Mouse (Mus musculus): ENCODE data around the gene Slk. TPM values are rescaled to one million over a fixed set of nuclear protein-coding genes. Genes with fewer than 3 reads are reported as not detected.

Slk gene
- polyA plus RNA-seq, 1 experiment from 2014 or later, result 6.9 TPM

GRCm38 (mm10) chr19:47659765-47660408, 80.4 kb downstream of the Slk start:
- Histone ChIP-seq H3K27ac (replicated peaks) (0 out of 2 replicates have a peak overlapping the region, but pooled peaks have one; percentile 10), H3K36me3 (no peaks in the 10 kb centered on the region), H3K9ac (0 out of 2 replicates have a peak overlapping the region, but pooled peaks have one; percentile 49), H3K4me3 (no peak overlapping the region), H3K9me3 (no peaks in the 10 kb centered on the region), H3K27me3 (no peaks in the 10 kb centered on the region), H3K4me2 (no peak overlapping the region), H3K4me1 (replicated peaks) (peaks cover 12% of the 10 kb centered on the region)
- WGBS, result 90% methylated on average over 9 of the region's 9 CpGs
- no peak for ATAC-seq (ENCODE audit: low read depth)

GRCm38 (mm10) chr19:47667601-47668000, 88.1 kb downstream of the Slk start:
- 72% methylated on average over 8 of the region's 8 CpGs for WGBS
- no peaks in the 10 kb centered on the region for H3K27me3 ChIP-seq
- ATAC-seq (ENCODE audit: low read depth), result no peak

GRCm38 (mm10) chr19:47668399-47668798, 88.9 kb downstream of the Slk start:
- no peak for ATAC-seq (ENCODE audit: low read depth)

More at GRCm38 (mm10) chr19:47667601-47668000, 88.1 kb downstream of the Slk start:
- Histone ChIP-seq H3K4me2 (no peak overlapping the region), H3K9me3 (no peaks in the 10 kb centered on the region), H3K4me3 (no peak overlapping the region), H3K9ac (no peak overlapping the region), H3K4me1 (replicated peaks) (no peaks in the 10 kb centered on the region), H3K27ac (replicated peaks) (no peak overlapping the region), H3K36me3 (no peaks in the 10 kb centered on the region)

GRCm38 (mm10) chr19:47674419-47674818, 94.9 kb downstream of the Slk start:
- Histone ChIP-seq H3K36me3 (no peaks in the 10 kb centered on the region), H3K4me3 (no peak overlapping the region), H3K27ac (replicated peaks) (no peak overlapping the region), H3K4me1 (replicated peaks) (no peaks in the 10 kb centered on the region), H3K9ac (no peak overlapping the region), H3K9me3 (no peaks in the 10 kb centered on the region), H3K27me3 (no peaks in the 10 kb centered on the region), H3K4me2 (no peak overlapping the region)
- 40% methylated on average over 8 of the region's 8 CpGs for WGBS
- no peak for ATAC-seq (ENCODE audit: low read depth)

More at GRCm38 (mm10) chr19:47668399-47668798, 88.9 kb downstream of the Slk start:
- 66% methylated on average over 9 of the region's 9 CpGs for WGBS
- Histone ChIP-seq H3K27ac (replicated peaks) (no peak overlapping the region), H3K9ac (no peak overlapping the region), H3K4me1 (replicated peaks) (no peaks in the 10 kb centered on the region), H3K4me2 (no peak overlapping the region), H3K27me3 (no peaks in the 10 kb centered on the region), H3K4me3 (no peak overlapping the region), H3K36me3 (no peaks in the 10 kb centered on the region), H3K9me3 (no peaks in the 10 kb centered on the region)

GRCm38 (mm10) chr19:47678675-47679074, 99.2 kb downstream of the Slk start:
- ATAC-seq (ENCODE audit: low read depth), result no peak
- Histone ChIP-seq H3K27me3 (no peaks in the 10 kb centered on the region), H3K4me3 (no peak overlapping the region), H3K9me3 (no peaks in the 10 kb centered on the region), H3K27ac (replicated peaks) (no peak overlapping the region), H3K4me2 (no peak overlapping the region), H3K9ac (no peak overlapping the region), H3K4me1 (replicated peaks) (peaks cover 9% of the 10 kb centered on the region; the same call in 1 of the 2 replicates), H3K36me3 (no peaks in the 10 kb centered on the region)
- 90% methylated on average over 12 of the region's 12 CpGs for WGBS

GRCm38 (mm10) chr19:47689592-47689991, 110.1 kb downstream of the Slk start:
- Histone ChIP-seq H3K4me3 (no peak overlapping the region), H3K9me3 (no peaks in the 10 kb centered on the region), H3K36me3 (no peaks in the 10 kb centered on the region), H3K4me1 (replicated peaks) (peaks cover 11% of the 10 kb centered on the region), H3K27me3 (no peaks in the 10 kb centered on the region), H3K9ac (no peak overlapping the region), H3K27ac (replicated peaks) (no peak overlapping the region), H3K4me2 (no peak overlapping the region)
- no peak for ATAC-seq (ENCODE audit: low read depth)
- 89% methylated on average over 7 of the region's 7 CpGs for WGBS

- Histone ChIP-seq H3K4me3 (no peak within 1 kb of the TSS), H3K36me3 (no peaks in the 10 kb centered on the region), H3K9me3 (no peaks in the 10 kb centered on the region), H3K27me3 (no peaks in the 10 kb centered on the region), H3K4me2 (no peak within 1 kb of the TSS), H3K4me1 (replicated peaks) (no peaks in the 10 kb centered on the region), H3K27ac (replicated peaks) (no peak within 1 kb of the TSS), H3K9ac (no peak within 1 kb of the TSS)
- no peak for ATAC-seq (ENCODE audit: low read depth)
- WGBS, result 81% methylated on average over 6 of the region's 6 CpGs
Observed at GRCm38 (mm10) chr19:47691994-47692393, 112.5 kb downstream of the Slk start, which contains the start of gene Col17a1. Col17a1 (minus strand) TSS chr19:47692094.

Other genes with a start within 250 kb of the Slk start
- 3.2 and 5.0 TPM in 2 replicates for gene Sh3pxd2a, start 115.3 kb upstream of the Slk start, polyA plus RNA-seq (2015; fragmentation: Nextera tagmentation; extraction: Ambion mirVana)
- gene Stn1, start 42.2 kb upstream of the Slk start, polyA plus RNA-seq (2015; fragmentation: Nextera tagmentation; extraction: Ambion mirVana), result 33.0 and 34.0 TPM in 2 replicates
- gene Col17a1, start 112.4 kb downstream of the Slk start, polyA plus RNA-seq (2015; fragmentation: Nextera tagmentation; extraction: Ambion mirVana), result 0.22 and 0.44 TPM in 2 replicates
- 186 and 213 TPM in 2 replicates for gene Sfr1, start 152.0 kb downstream of the Slk start, polyA plus RNA-seq (2015; fragmentation: Nextera tagmentation; extraction: Ambion mirVana)